Mouse (Mus musculus): Measurements from ENCODE around the gene Vcam1.

Gene Vcam1

GRCm38 (mm10) chr3:116091706-116092105 lies 37.8 kb downstream of the Vcam1 start:
- DNase-seq (ENCODE audit: low read depth, low spot score), result no peak

- no peak for DNase-seq (ENCODE audit: low read depth, low spot score)
These were observed 43.5 kb downstream of the Vcam1 start for GRCm38 (mm10) chr3:116085962-116086361.

- DNase-seq (ENCODE audit: low read depth, low spot score), result no peak
These were observed 48.4 kb downstream of the Vcam1 start for GRCm38 (mm10) chr3:116080939-116081676.

GRCm38 (mm10) chr3:116080166-116080788 lies 49.2 kb downstream of the Vcam1 start:
- DNase-seq (ENCODE audit: low read depth, low spot score), result no peak

GRCm38 (mm10) chr3:116078490-116078889 lies 51.0 kb downstream of the Vcam1 start:
- DNase-seq (ENCODE audit: low read depth, low spot score), result no peak

GRCm38 (mm10) chr3:116076739-116077138 lies 52.7 kb downstream of the Vcam1 start:
- DNase-seq (ENCODE audit: low read depth, low spot score), result no peak

GRCm38 (mm10) chr3:116072584-116072983 lies 56.9 kb downstream of the Vcam1 start:
- DNase-seq (ENCODE audit: low read depth, low spot score), result no peak

GRCm38 (mm10) chr3:116062141-116062540 lies 67.3 kb downstream of the Vcam1 start:
- DNase-seq (ENCODE audit: low read depth, low spot score), result no peak

GRCm38 (mm10) chr3:116060320-116060719 lies 69.2 kb downstream of the Vcam1 start:
- no peak for DNase-seq (ENCODE audit: low read depth, low spot score)

Data from CD4-positive helper T cell, adult 2 months (primary cell).